Mouse (Mus musculus): ENCODE measurements at regions not wholly inside any gene's neighbourhood (a gene's known extent, or its start where the extent isn't known, plus 50 kb on each side); places are given as distances from the start of the nearest gene placed in this dataset.

GRCm38 (mm10) chr7:36420741-36421140, 277.2 kb upstream of the Tshz3 start:
- DNase-seq, result no peak

GRCm38 (mm10) chr7:36449181-36449915, 248.6 kb upstream of the Tshz3 start:
- DNase-seq, result no peak

DNA sequence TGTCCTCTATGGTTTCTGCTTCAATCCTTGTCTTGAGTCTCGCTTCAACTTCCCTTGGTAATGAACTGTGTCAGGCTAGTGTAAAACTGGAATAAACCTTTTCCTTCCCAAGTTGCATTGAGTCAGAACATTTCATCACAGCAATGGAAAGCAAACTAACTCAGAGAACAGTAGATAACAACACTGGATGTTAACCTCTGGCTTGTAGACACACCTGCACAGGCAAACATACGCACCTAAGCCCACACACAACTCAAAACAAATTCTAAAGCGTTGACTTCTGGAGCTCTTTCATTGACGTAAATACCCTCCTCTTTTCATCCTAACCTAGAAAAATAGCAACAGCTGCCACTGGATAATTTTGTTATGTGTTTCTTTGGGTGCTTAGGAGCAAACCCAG, 244.1 kb upstream of the Tshz3 start:
- no peak for DNase-seq

DNA sequence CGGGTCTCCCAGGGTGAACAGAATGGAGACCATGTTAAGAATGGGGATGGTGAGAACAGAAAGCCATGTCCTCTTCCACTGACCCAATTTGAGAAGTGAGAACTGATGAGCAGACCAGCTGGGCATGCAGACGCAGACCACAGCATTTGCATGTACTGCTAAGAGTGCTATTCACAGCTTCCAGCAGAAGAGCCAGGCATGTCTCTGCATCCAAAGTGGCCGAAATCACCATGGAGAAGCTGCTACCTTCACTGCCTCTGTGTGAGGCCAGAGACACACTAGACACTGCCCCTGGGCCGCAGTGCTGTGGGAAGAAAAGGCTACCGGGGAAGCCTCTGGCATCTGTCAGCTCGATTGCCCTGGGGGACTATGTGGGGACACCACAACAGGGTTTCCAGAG, 241.8 kb upstream of the Tshz3 start:
- DNase-seq, result no peak

- DNase-seq, result peak; percentile 44
These were observed 235.5 kb upstream of the Tshz3 start for GRCm38 (mm10) chr7:36462422-36462833.

DNA sequence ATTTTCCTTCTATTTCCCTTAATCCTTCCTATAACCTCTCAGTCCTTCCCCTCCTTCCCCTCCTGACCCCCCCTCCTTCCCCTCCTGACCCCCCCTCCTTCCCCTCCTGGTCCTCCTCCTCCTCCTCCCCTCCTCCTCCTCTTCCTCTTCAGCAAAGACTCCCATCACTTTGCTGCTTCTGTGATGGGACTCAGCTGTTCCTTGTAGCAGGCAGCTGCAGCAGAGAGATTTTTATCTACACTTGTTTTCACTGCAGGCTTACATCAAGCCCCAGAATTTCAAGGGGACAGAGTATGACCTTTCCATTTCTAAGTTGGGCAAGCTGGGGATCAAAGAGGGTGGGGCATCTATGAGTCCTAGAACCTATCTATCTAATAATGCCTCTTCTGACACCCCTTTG, 228.5 kb upstream of the Tshz3 start:
- DNase-seq, result no peak

DNA sequence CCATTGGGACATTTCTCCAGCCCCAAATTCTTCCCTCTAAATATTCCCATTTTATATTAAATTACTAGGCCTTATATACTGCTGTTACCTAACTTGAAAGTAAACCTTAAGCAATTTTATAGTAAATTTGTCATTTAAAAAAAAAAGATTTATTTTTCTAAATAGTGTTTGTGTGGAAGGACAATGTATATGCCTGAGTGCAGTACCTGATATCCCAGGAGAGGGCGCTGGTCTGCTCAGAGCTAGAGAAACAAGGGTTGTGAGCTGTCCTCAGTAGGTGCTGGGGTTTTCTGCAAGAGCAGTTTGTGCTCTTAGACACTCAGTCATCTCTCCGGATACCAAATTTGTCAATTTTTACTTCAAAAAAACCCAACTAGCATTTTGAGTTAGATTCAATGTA, 224.4 kb upstream of the Tshz3 start:
- no peak for DNase-seq

DNA sequence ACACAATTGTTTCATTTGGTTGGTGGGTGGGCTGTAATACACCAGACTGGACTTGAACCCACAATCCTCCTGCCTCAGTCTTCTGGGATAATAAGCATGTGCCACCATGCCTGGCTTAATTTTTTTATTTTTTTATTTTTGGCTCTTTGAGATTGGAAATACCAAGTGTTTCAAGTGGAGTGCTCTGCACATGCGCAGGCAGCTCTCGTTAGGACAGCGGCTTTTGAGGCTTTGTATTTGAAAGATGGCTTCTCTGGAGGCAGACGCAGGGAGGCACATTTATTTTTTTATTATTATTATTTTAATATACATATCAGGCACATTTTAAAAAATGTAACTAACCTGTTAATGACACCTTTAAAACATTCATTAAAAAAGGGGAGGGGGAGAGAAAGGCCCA, 221.5 kb upstream of the Tshz3 start:
- no peak for DNase-seq

DNA sequence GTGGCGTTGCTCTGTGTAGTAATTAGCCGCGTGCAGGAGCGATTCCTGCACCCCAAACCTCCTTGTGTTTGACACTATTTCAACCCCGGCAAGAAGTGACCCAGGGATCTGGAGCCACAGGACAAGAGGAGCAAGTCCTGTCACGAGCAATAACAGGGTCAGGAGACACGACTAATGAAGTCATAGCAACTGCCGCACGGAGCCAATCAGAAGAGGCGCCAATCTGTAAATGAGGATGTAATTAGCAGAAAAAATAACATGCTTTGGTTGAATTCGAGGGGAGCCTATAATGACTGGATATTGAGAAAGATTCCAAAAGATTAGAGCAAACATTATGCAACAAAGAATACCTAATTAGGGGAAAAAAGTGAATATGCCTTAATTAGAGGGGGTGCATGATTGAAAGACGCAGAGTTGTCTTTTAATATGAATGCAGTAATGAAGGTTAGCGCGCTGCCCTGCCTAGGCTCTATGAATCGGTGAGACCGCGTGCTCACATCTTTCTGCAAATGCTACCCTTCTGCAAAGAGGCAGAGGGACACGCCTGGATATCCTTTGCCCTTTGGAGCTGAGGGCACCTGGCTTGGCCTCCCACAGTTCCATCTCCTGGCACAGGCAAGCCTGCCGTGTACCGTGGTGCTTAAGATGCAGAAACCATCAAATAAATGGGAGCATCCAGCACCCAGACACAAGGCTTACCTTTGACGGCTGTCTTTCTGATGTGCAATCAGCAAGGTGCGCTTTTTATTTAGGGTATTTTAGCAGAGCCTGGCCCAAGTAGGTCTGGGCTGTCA, 220.9 kb upstream of the Tshz3 start:
- DNase-seq, result no peak

- DNase-seq, result no peak
These were observed 209.8 kb upstream of the Tshz3 start for GRCm38 (mm10) chr7:36488155-36488554.

DNA sequence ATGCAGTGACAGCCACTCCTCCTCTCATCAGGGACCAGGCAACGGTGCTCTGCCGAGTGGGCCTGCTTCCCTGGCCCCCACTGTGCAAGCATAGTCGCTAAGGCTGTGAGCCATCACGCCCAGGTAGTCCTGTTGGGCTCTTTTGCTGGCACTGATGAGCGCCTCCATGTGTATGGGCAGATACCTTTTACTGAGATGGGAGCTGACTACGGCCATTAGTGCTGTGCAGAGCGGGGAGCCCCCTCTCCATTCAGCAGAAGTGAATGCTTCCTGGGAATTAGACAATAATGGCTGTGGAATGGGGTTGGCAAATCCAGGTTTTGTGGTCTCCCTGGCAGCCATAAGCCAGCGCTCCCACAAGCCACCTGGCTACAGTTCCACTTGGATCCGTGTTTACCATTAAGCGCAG, 206.7 kb upstream of the Tshz3 start:
- no peak for DNase-seq

DNA sequence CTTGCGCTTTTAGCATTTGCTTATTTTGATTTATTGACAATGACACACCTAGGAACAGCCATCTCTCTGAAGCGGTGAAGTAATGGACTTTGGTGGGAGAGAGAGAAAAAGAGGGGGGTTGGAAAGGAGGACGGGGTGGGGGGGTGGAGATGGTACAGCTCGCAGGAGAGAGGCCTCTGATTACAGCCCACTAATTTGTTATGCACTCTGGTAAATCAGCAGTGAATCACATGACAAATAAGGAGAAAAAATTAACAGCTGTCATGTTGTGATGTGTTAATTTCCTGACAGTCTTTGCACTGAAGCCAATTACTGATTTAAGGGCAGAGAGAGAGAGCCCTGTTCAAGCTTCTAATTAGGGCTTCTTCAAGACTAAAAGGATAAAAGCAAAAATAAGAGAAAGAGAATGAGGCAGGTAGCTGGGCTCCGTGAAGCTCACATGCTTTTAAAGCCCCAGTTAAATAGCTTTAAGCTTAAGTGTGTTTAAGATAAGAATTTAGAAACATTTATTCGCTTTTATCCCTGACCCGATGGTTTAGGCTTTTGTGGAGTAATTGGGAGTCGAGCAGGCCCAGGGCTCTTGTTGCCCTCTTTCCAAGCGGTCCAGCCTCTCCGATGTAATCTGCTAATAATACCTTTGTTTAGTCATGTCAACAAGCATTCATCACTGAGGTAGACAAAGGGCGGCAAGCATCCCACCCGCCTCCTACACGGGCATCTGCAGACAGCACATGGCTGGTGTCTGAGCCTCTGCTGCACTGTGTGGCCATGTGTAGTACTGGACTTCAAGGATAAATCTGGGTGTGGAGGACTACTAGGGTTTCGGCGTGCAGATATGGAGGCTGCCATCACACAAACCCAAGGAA, 193.7 kb upstream of the Tshz3 start:
- DNase-seq, result no peak

DNA sequence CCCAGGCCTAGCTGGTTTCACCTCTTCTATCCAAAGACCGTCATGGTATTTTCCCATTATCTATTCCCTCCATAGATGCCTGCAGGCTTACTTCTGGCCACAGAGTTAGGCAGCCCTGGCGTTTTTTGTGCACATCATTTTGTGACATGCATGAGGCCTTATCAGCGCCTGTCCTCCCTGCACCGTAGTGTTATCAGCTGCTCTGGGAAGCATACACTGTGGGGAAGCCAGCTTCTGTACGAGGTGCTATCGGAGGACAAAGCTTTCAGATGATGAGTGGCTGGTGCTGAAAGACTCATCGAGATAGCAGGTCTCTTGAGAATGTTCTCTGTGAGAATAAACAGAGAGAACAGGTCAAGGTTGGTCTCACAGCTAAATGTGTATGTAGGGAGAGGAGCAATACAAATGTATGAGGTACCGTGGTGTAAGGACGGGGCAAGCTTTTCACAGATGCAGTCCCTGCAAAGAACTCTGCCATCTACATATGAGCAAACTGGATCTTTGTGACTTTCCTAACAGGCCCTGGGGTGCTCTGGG, 190.0 kb upstream of the Tshz3 start:
- DNase-seq, result no peak

GRCm38 (mm10) chr7:36513680-36514079, 184.2 kb upstream of the Tshz3 start:
- DNase-seq, result no peak

GRCm38 (mm10) chr7:36516094-36516663, 181.7 kb upstream of the Tshz3 start:
- DNase-seq, result no peak

- DNase-seq, result no peak
These were observed 178.9 kb upstream of the Tshz3 start for GRCm38 (mm10) chr7:36519027-36519426.

DNA sequence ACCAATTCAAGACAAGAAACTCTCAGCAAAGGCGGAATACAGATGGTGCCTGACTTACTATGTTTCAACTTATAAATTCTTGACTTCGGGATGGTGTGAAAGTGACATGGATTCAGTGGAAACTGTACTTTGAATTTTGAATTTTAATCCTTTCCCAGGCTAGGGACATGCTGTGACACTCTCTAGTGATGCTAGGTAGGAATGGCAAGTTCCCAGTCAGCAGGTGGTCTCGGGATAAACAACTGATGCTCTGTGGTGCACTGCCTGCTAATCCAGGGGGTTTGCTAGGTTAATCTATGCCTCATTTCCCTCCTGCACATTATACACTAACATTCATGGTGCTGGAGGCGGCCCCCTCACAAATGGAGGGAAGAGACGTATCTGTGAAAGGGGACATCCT, 175.0 kb upstream of the Tshz3 start:
- DNase-seq, result no peak

GRCm38 (mm10) chr7:36526148-36526547, 171.8 kb upstream of the Tshz3 start:
- DNase-seq, result no peak

DNA sequence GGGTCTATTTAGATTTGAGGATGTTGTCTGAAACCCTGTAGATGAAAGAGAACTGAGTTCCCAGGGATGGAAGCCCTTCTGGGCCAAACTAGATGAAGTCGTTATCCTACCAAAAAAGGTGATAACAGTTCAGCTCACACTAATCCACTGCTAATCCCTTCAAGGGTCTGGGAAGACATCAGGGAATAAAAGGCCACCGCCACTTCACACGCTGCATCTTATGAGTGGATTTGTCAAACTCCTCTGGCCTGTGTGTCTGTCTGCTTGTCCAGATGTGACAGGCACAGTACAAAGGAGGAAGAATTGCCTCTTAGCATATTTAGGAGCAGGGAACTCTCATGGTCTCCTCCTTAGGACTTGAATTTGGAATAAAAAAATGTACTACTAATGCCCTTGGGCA, 171.2 kb upstream of the Tshz3 start:
- no peak for DNase-seq

- DNase-seq, result no peak
These were observed 168.3 kb upstream of the Tshz3 start for GRCm38 (mm10) chr7:36529504-36530065.

DNA sequence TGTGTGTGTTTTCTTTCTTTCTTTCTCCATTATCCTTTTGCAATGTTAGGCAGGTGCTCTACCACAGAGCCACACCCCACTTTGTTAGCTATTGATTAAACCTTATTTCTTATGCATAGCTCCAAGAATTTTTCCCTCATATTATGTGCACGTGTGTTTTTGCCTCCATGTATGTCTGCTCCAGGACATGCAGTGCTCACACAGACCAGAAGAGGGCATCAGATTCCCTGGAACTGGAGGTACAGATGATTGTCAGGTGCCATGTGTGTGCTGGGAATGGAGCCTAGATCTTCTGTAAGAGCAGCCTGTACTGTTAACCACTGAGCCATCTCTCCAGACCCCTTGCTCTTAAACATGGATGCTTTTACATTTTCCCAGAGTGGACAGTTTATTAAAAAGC, 166.4 kb upstream of the Tshz3 start:
- DNase-seq, result no peak

- no peak for DNase-seq
These were observed 159.8 kb upstream of the Tshz3 start for GRCm38 (mm10) chr7:36538111-36538510.

DNA sequence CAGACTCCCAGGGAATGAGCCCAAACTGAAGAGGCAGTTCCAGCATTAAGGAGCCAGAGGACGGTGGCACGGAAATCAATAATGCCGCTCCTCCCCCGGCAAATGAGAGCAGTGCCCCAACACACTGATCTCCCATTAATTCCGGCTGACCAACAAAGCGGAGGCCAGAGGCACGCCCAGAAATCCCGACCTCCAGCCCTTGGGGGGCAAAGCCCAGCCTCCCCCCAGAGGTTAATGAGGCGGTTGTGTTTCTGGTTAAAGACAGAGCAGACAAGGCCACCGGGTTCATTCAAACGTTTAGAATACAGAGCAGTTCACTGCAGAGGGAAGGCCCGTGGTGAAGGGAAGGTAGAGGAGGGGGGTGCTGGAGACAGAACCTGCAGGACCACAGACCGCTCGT, 149.9 kb upstream of the Tshz3 start:
- no peak for DNase-seq

Data from lung, postnatal 14 days (tissue).